Mouse (Mus musculus): Measurements from ENCODE around the gene Foxl1.

DNA sequence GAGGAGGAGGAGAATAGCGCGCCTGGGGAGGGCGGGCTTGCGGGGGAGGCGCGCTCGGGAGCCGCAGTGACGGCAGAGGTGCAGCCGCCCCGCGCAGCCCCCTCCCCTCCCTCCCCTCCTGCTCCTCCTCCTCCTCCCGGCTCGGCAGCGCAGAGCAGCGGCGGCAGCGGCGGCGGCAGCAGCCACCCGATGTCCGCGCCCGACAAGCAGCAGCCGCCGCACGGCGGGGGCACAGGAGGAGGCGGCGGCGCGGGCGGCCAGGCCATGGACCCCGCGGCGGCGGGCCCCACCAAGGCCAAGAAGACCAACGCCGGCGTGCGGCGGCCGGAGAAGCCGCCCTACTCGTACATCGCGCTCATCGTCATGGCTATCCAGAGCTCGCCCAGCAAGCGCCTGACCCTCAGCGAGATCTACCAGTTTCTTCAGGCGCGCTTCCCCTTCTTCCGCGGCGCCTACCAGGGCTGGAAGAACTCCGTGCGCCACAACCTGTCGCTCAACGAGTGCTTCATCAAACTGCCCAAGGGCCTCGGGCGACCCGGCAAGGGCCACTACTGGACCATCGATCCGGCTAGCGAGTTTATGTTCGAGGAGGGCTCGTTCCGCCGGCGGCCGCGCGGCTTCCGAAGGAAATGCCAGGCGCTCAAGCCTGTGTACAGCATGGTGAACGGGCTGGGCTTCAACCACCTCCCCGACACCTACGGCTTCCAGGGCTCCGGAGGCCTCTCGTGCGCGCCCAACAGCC, 43.4 kb upstream of the Foxl1 start, which contains the start of gene Foxf1:
- TF ChIP-seq MXI1 (IDR thresholded peaks at IDR 0.05; ENCODE audit: low read depth, low read length) (no peak), POLR2AphosphoS5 (IDR thresholded peaks at IDR 0.05; ENCODE audit: borderline replicate concordance, low read depth, low read length) (no peak), RAD21 (IDR thresholded peaks at IDR 0.05; ENCODE audit: low read depth, low read length) (no peak)

Measured in MEL (cell line).